Mouse (Mus musculus) lung, postnatal 36 days (tissue): ENCODE data around the gene Sh3glb2.
A peak's percentile ranks its signal among the peaks of the same experiment; 100 is the strongest.

Source experiments
- DNase-seq: peaks from one replicate; pipeline ENCODE4 v3.0.0; 2022; ENCODE audit warnings: mixed read lengths

Sh3glb2 gene

DNA sequence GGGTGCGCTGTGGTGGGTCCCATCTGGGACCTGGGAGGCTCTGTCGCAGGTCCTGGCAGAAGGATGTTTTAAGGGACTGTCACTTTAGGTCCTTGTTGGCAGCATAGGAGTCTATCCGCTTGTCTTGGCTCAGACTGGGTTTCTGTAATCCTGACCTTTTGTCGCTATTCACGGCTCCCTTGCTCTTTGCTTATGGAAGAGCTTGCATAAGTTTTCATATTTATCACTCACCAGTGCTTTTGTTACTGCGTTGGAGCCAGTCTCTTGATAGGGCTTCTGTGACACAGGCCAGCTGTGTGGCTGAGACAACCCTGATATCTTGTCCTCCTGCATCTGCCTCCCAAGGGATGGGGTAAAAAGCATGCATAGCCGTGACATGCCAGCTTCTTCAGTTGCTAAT is 20.2 kb upstream of the Sh3glb2 start:
- no peak for DNase-seq

DNA sequence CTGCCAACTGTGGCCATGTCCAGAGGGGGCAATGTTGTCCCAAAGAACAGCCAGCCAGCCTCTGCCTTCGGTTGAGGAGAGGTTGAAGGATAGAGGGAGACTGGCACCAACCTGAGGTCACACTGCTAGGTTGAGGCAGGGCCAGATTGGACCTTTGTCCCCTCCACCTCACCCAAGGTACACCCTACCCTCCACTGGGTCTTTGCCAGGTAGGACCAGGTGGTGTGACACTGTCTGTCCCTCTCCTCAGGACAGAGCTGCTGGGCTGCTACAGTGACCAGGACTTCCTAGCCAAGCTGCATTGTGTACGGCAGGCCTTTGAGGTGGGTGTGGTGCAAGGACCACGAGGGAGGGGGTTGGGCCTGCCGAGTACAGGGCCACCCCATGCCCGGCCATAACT is 18.6 kb upstream of the Sh3glb2 start:
- DNase-seq = no peak

DNA sequence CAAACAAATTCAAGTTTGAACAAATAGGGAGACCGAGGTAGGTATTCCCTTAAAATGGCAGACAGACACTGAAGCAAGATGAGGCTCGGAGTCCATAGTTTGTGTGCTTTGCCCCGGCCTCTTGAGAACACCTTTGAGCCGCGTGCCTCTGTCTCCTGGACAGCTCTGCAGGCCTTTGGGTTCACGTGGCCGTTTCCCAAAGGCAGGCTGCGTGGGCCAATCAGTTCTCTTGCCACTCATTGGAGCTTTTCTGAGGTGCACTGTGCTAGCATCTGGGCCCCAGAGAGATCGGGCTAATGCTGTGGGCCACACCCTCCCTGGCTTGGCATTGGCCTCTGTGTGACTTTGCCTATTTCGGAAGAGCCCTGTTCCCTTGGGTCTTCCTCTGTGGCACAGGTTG is 16.8 kb upstream of the Sh3glb2 start:
- no peak for DNase-seq

DNA sequence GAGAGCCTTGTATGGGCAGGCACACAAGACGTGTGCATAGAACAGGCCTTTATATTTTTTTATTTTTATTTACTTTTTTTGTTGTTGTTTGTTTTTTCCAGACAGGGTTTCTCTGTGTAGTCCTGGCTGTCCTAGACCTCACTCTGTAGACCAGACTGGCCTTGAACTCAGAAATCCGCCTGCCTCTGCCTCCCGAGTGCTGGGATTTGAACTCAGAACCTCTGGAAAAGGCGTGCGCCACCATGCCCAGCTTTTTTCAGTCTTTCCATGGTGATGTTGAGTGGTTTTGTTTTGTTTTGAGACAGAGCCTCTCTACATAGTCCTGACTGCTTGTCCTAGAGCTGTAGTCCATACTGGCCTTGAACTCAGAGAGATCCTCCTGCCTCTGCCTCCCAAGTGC is 13.6 kb upstream of the Sh3glb2 start:
- no peak for DNase-seq

DNA sequence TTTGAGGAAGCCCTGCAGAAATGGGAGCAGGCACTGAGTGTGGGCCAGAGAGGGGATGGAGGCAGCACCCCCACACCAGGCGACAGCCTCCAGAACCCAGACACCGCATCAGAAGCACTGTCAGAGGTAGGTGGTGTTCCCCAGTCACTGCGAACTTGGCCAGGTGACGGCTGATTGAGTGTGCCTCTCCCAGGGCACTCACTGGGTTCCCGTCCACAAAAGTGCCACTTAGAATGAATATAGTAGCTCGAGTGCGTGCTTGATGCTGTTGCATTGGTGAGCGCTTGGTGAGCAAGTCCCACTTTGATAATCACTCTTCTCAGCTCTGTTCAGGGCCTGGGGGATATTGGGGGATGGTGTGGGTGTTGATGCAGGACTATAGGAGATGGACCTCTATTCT is 12.4 kb upstream of the Sh3glb2 start:
- DNase-seq = peak; percentile 82

DNA sequence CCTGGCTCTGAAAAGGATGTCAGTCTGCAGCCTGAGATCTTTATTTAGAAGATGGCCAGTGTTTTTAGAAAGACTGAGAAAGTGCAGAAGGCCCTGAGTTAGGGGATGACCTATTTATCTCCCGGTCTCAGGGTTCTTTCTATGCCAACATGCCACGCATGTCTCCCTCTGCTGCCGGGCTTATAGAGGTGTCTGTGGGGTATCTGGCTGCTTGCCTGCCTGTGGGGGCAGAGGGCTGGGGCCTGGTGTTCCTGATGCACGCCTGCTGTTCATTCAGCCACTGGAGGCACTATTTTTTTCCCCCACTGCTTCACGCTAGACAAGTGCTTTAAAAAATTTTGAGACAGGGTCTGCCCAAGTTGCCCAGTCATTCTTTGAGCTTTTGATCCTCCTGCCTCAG is 7.1 kb upstream of the Sh3glb2 start:
- DNase-seq = peak; percentile 48

DNA sequence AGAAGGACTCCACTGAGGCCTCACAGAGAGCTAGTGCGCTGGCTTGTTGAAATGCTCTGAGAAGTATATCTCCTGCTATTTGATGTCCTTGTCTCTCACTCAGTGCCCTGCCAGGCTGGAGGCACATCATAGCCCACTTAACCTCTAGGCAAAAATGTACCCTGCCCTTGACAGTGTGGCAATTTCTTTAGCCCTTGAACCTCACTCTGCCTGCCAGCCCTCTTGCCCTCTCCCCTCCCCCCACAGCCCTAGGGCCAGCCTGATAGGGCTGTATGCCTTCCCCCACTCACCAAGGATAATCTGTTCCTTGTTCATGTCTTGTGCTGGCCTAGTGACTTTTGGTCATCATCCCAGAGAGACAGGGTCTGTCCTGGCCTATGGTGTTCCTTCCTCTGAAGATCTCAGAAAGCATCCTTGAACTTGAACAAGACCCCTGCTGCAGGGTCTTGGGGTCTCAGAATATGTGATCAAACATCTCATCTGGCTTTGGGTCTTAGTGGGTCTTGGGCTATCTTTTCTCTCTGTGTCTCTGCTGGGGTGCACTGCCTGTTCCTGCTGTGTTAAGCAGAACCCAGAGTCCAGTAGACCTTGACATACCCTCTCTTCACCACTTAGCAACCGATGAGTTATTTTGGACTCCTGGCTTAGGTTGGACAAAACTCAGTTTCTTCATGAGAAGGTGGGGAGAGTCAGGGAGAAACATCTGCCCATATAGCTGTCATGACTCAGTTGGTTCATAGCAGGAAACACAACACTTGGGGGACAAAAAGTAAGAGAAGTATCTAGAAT is 6.3 kb upstream of the Sh3glb2 start:
- peak; percentile 10 for DNase-seq

DNA sequence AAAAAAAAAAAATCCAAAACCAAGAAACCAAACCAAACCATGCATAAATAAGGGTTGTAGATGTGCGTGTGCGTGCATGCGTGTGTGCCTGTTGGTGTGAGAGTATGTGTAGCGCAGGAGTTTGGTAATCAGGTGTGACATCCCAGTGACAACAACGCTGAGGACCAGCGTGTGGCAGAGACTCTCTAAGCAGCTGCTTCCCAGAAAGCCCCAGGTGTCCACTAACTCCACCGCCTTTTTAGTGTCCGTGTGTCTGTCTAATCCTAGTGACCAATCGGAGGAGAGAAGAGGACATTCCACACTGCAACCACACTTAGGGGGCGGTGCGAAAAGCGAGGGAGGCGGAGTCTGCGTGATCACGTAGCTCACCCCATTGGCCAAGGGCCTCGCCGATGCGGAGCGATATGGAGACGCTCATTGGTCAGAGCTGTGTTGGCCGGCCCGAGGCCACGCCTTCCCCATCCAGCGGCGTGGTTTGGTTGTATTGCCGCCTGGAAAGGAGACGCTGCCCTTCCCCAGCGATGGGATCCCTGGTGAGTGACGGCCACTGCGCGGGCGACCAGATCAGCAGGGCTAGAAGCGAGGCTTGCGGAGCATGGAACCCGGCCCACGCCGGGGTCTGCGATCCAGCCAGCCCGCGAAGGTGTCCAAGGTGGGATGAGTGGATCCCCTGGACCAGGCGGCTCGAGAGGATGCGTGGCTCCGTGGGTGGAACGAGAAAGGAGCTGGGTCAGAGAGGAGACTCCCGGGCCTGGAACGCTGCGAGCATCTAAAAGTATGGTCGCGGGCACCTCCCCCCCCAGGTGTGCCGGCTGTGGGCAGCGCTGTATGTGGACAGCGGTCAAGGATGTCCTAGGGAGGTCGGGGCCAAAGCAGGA is 4.9 kb upstream of the Sh3glb2 start, which contains the start of gene Miga2:
Gene Miga2, plus strand, starts transcription at position 461 of the 878 bp plus-strand sequence.
- peak; percentile 100 for DNase-seq

DNA sequence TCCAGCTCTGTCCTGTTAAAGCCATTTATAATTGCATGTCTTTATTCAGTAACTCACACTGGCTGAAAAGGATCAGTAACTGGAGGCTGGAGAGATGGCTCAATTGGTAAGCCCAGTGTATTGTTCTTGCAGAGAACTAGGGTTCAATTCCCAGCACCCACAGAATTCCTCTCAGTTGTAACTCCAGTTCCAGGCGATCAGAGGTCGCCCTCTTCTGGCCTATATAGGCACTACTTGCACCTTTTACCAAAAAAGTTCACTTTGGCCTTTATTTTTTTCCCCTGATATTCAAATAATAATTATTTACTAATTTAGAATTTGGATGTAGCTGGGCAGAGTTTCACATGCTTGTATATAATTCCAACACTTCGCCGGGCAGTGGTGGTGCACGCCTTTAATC is 3.7 kb upstream of the Sh3glb2 start:
- no peak for DNase-seq

DNA sequence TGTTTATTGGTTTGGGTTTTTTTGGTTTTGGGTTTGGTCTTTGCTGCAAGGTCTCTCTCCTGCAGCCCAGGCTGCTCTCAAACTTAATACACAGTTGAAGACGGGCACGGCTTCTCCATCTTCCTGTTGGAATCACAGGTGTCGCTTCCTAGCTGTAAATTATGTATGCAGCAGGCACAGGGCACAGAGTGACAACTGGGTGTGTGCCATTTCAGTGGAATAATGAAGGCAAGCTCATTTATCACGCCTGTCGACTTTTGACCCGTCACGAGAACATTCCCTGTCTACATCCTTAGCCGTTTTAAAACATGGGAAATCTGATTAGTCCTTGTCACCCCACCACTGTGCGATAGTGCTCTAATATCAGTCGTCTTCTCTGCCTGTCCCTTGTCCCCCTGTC is 1.5 kb upstream of the Sh3glb2 start:
- DNase-seq = no peak

DNA sequence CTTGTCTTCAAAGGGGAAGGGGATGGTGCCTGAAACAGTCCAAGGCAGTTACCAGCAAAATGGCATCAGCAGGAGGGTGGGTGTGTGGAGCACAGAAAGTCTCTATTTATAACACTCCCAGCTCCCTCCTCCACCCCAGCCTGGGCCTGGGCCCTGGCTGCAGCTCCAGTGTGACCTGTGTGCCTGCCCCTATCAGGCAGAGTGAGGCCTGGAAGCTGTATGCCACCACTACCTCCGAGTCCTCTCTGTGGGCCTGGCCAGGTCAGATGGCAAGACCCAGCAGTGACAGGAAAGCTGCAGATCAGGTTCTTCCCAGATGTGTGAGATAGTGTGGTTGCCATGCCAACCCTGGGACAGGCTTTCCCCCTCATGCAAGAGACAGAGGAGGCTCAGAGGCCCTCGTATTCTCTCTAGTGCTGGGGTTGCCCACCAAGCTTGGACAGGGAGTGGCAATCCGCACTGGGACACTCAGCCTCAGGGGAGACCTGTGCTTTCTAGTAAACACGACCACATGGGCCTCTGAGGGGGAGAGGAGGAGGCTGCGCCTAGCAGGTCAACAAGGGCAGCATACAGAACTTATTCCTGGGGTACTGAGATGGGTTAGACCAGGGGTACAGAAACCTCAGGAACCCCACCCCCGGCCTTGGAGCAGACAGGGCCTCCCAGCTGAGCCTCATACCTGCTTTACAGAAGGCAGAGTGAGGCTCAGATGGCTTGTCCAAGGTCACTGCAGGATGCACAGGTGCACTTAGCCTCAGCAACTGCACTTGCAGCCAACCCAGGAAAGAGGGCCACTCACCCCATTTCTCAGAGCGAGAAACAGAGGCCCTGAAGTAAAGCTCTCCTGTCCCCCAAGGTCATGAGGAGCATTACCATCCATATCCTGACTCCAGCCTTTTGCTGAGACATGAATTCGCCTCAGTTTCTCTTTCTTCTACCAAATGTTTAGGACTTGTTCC is 1.3 kb downstream of the Sh3glb2 start:
- DNase-seq = no peak

DNA sequence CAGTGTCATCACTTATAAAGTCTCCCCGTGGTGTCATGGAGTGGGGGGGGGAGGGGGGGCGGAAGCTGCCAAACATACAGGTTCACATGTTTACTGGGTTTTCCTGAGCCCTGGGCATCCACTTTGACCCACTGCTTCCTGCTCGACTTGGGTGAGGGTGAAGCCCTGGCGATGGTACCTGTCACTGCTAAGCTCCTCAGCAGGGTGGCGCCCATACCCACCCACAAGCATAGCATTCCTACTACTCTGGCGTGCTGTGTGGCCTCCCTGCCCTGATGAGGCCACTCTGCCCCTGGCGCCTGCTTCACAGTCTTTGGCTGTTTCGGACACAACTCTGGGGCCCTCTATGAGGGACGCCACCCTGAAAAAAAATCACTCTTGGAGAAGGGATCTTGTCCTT is 2.2 kb downstream of the Sh3glb2 start:
- no peak for DNase-seq

DNA sequence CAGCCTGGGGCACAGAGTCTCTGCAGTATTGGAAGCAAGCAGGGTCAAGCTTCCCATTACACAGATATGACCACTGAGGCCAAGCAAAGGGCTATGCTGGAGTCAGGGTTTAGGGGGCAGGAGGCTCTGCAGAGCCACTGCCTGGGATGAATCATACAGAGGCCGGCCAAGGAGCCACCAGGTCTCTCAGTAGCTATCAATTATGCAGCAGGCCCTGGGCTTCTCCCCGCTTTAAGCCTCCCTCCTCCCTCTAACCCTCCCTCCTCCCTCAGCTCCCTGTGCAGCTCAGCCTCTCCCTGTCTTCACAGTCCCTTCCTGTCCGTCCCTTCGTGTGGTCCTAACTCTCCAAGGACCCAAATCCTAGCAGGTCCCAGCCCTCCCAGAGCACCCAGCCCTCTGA is 2.9 kb downstream of the Sh3glb2 start:
- DNase-seq = no peak

DNA sequence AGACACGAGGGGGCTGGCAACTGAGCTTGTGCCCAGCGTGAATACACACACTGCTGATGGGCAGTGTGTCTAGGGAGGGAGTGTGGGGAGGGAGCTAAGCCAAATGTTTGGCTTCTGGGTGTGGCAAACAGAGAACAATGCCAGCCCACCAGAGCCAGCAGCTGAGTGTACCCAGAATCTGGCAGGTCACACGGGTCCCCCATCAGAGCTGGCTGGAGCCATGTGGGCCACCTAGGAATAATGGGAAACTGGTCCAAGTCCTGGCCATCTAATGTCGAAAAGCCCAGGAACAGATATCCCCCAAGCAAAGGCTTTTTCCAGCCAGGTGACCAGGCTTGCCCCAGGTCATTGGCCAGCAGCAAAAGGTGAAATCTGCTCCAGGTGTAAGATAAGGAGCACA is 3.3 kb downstream of the Sh3glb2 start:
- DNase-seq = peak; percentile 33

DNA sequence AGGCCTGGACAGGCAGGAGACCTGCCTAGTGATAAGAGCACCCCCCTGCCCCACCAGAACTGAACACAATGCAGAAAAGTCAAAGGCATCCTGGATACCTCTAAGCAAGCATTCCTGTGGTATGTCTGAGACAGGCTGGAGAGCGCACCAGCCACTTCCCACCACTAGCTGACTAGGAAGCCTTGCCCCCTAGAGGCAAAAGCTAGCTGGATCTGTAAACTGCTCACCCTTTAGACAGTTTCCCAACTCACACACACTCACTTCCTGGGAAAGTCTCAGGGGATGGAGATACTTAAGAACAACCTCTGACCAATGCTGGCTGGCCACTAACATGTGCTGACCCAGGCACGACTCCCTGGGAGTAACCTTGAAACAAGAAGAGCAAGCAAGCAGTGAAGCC is 8.0 kb downstream of the Sh3glb2 start:
- no peak for DNase-seq

DNA sequence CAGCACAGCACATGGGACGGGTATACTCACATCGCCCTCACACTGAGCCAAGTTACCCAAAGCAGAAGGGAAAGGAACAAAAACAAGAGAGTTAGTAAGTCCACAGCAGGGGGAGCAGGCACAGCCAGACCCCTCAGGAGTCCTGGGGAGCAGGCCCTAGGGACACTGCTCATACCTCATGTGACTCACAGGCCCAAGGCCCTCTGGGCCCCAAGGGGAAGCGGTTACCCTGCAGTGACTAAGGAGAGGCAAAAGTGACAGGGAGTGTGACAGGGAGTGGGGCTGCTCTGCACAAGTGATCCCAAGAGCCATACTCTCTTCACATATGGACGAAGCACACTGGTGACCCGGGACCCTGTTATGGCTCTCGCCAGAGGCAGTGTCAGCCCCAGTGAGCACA is 9.9 kb downstream of the Sh3glb2 start:
- DNase-seq = no peak

DNA sequence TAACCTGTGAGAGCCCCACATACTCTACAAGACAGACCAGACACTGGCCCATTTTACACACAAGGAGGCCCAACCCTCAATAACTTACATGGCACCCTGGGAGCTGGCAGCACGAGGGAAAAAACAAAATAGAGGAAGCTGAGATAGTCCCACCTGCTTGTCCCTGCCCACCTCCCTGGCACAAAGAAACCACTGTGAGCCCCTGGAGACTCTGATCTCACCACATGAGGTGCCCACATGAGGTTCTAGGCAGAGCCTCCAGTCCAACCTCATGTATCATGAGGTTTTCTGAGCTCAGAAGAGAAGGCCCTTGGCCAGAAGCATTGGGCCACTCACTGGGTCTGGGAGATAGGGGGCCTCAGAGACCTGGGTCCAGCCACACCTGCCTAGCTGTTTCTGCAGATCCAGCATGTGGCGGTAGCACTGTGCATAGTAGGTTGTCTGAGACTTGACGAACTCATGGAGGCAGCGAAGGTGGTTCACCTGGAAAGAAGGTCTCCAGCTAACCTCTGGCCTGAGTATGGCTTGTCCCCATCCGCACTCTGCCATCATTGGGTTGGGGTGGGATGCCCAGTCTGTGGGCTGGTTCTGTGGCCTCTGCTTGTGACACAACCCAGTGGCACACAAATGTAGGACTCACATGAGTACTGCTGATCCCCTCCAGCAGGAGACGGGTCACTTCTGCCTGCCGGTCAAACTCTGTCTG is 13.0 kb downstream of the Sh3glb2 start:
- no peak for DNase-seq

DNA sequence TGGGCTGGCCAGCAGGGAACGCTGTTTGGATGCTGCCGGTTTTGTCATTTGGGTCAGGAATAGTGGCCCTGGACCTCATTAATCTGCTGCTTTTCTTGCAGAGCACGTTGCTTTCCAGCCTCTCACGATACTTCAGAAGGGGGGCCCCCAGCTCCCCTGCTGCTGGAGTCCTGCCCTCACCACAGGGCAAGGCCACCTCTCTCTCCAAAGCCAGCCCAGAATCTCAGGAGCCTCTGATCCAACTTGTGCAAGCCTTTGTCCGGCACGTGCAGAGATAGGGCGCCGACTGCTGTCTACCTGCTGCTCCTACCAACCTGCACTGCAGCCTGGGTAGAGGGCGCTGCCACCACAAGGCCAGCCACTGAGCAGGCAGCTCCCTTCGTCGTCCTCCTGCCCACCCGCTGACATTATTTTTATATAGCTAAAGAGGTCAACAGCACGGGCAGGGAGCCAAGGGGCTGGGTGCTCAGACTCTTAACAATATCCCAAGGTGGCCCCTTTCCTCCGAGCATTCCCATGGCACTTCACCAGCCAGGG is 15.5 kb downstream of the Sh3glb2 start:
- peak; percentile 41 for DNase-seq

DNA sequence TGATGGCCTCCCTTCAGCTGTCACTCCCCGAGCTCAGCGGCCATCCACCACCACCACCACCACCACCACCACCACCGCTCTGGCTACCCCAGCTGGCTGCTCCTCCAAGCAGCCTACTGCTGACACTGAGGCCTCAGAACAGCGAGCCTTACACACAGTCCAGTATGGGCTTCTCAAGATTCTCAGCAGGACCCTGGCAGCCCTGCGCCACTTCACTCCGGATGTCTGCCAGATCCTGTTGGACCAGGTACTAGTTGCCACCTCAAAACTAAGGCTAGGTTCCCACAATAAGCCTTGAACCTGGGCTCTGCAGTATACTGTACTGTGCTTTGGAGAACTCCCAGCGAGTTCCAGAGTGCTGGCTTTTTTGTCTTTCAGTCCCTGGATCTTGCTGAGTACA is 16.6 kb downstream of the Sh3glb2 start:
- no peak for DNase-seq

DNA sequence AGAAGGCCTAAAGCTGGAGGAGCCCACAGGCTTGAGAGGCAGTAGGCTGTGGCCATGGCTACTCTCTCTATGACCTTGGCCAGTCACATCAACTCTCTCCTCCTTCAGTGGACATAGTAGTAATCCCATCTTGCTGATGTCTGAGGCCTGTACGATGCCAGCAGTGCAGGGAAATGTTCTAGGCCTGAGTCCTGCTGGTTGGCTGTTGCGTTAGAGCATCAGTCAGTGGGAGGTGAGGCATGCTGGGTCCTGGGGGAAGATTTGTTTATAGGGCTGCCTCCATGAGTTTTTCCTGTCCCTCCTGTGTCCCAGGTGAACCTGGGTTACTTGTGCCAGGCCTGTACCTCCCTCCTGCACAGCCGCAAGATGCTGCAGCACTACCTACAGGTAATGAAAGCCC is 17.1 kb downstream of the Sh3glb2 start:
- DNase-seq = no peak

DNA sequence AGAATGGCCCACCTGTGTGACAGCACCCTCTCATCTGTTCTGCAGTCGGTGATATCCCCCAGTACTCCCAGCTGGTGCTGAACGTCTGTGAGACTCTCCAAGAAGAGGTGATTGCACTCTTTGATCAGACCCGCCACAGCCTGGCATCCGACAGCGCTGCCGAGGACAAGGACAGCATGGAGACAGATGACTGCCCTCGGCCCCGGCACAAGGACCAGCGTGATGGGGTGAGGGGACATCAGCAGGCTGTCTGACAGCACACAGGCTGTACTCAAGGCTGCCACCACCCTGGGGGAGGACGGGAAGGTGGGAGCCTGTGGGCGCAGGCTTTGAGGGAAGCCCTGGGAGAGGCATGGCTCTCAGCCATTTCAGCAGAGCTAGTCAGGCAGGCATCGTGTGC is 22.0 kb downstream of the Sh3glb2 start:
- no peak for DNase-seq
